In the genomic region with DNA sequence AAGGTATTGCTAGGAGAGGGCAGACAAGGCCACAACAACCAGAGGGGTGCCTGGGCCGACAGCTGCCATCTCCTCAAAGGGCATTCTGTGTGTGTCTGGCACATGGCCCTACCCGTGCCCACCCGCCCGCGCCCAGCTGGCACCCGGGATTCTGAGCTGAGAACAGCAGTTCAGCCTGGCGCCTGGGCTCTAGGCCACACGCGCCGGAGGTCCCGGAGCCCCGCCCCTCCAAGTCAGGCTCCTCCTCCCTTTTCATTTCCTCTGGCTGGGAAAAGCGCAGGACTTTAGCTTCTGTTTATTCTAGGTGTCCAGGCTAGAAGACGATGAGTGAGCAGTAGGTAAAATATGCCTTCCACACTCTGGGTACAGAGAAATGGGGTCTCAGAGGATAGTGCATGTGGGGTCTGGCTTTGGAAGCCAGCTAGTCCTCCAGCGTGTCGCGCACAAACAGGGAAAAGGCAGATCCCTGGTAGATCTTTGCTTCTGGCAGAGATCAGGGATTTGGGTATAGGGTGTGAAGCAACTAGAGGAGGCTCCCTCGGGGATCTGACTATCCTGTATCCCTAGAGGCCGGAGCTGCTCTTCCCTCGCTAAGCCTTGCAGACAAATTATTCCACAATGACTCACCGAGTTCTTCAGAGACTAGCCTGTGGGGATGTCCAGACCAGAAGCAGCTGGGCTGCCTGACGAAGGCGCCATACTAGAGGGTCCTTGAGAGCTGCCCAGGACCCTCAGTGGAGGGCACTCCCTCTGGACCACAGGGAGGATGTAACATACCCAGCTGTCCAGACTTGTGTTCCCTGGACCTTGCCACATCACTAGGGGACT, we compare ENCODE assay signal across 8 mouse cellular contexts. TPM values are rescaled to one million over a fixed set of nuclear protein-coding genes. Genes with fewer than 3 reads are reported as not detected.
DNase-seq lines count a peak whose midpoint lies in the region; TF ChIP-seq lines count a peak whose summit lies in the region.

No protein-coding gene starts in this region.

- no peak for TF ChIP-seq POLR2A in spleen, adult 2 months (IDR thresholded peaks at IDR 0.05; ENCODE audit: low read depth, low read length)

- H3K4me1 ChIP-seq in spleen, adult 2 months (ENCODE audit: control insufficient read depth, insufficient read depth, insufficient read length): no peaks in the 10 kb centered on the region; the same call in 1 of the 2 replicates
- peaks cover 58% of the 10 kb centered on the region for H3K4me1 ChIP-seq in limb, embryonic 10.5 days
- peaks cover 57% of the 10 kb centered on the region for H3K4me1 ChIP-seq in midbrain, embryonic 10.5 days

- H3K9me3 ChIP-seq in limb, embryonic 10.5 days (replicated peaks): no peaks in the 10 kb centered on the region
- H3K9me3 ChIP-seq in midbrain, embryonic 10.5 days (replicated peaks): no peaks in the 10 kb centered on the region

- TF ChIP-seq CTCF in spleen, adult 2 months (IDR thresholded peaks at IDR 0.05; ENCODE audit: extremely low read depth, insufficient read depth, insufficient read length, insufficient replicate concordance): no peak

- no peaks in the 10 kb centered on the region for H3K36me3 ChIP-seq in spleen, adult 2 months (ENCODE audit: control insufficient read depth, insufficient read depth, low read length)
- H3K36me3 ChIP-seq in limb, embryonic 10.5 days: 0 out of 2 replicates have a peak, but pooled peaks cover 3% of the 10 kb centered on the region
- H3K36me3 ChIP-seq in midbrain, embryonic 10.5 days: no peaks in the 10 kb centered on the region

- H3K4me3 ChIP-seq in spleen, adult 2 months (ENCODE audit: extremely low read depth, insufficient read depth, insufficient read length): no peak overlapping the region
- H3K4me3 ChIP-seq in limb, embryonic 10.5 days: peak overlapping the region; percentile 47
- H3K4me3 ChIP-seq in midbrain, embryonic 10.5 days: peak overlapping the region; percentile 45

- peak overlapping the region; percentile 45 for H3K27ac ChIP-seq in spleen, adult 2 months (ENCODE audit: insufficient read depth, low read length)
- H3K27ac ChIP-seq in limb, embryonic 10.5 days: peak overlapping the region; percentile 78
- peak overlapping the region; percentile 69 for H3K27ac ChIP-seq in midbrain, embryonic 10.5 days (replicated peaks)

- WGBS in spleen, adult 2 months: 7% methylated on average over 23 of the region's 23 CpGs
- 6% methylated on average over 23 of the region's 23 CpGs for WGBS in limb, embryonic 10.5 days
- 10% methylated on average over 23 of the region's 23 CpGs for WGBS in midbrain, embryonic 10.5 days

- DNase-seq in spleen, adult 2 months (ENCODE audit: low read depth in 1 of 2, low spot score in 2 of 2): no peak
- DNase-seq in spleen, postnatal 14 days (ENCODE audit: low spot score in 2 of 2): no peak
- peak; percentile 84 to 92 for DNase-seq in cerebellum, postnatal 14 days
- peak; percentile 57 to 67 for DNase-seq in gastrocnemius, adult 8-10 months (ENCODE audit: low spot score in 2 of 2)
- peak; percentile 61 for DNase-seq in induced T-regulatory cell, adult 2 months (ENCODE audit: low read depth)
- DNase-seq in limb, embryonic 10.5 days (ENCODE audit: low spot score): peak; percentile 76
- peak; percentile 66 for DNase-seq in midbrain, embryonic 10.5 days (ENCODE audit: low spot score)
- DNase-seq in thymus, postnatal 36 days: peak; percentile 12 to 23

- H3K27me3 ChIP-seq in spleen, adult 2 months (ENCODE audit: control insufficient read depth, insufficient read depth, low read length): peaks cover 17% of the 10 kb centered on the region
- H3K27me3 ChIP-seq in limb, embryonic 10.5 days (ENCODE audit: low read depth, poor library complexity, severe bottlenecking): peaks cover 7% of the 10 kb centered on the region; the same call in 1 of the 2 replicates
- H3K27me3 ChIP-seq in midbrain, embryonic 10.5 days (ENCODE audit: low read depth, poor library complexity, severe bottlenecking): peaks cover 8% of the 10 kb centered on the region

RNA-seq across cellular contexts. Expression of a gene that starts 2.2 kb away (rescaled TPM):
- 20.4 and 25.1 TPM in 2 replicates for polyA plus RNA-seq in spleen, adult 2 months (2012; rRNA removed)
- total RNA-seq in gastrocnemius, adult 8-10 months (2022): 10 to 100 TPM; 10.7 to 11.1 (median 10.8) TPM
- 50.2 and 50.4 TPM in 2 replicates for polyA plus RNA-seq in limb, embryonic 10.5 days (2016; fragmentation: Nextera tagmentation; extraction: Ambion mirVana)
- polyA plus RNA-seq in midbrain, embryonic 10.5 days (2016; fragmentation: Nextera tagmentation; extraction: Ambion mirVana): 52.4 and 53.7 TPM in 2 replicates

RNA-seq across cellular contexts. Expression of a gene that starts 55.0 kb away (rescaled TPM):
- 23,675 and 41,549 TPM in 2 replicates for polyA plus RNA-seq in spleen, adult 2 months (2012; rRNA removed)
- under 1 TPM in 1 of 4 experiments, not detected in 3; 0.35 TPM for total RNA-seq in gastrocnemius, adult 8-10 months (2022)
- polyA plus RNA-seq in limb, embryonic 10.5 days (2016; fragmentation: Nextera tagmentation; extraction: Ambion mirVana): not detected in 2 replicates
- polyA plus RNA-seq in midbrain, embryonic 10.5 days (2016; fragmentation: Nextera tagmentation; extraction: Ambion mirVana): not detected in 2 replicates

Comparison
In these comparisons a context has a peak if more than half of its experiments do, and no peak if none do; other contexts are left out.
1. DNase-seq: peak in cerebellum, postnatal 14 days (2 of 2), gastrocnemius, adult 8-10 months (2 of 2), induced T-regulatory cell, adult 2 months (single experiment), limb, embryonic 10.5 days (single experiment), midbrain, embryonic 10.5 days (single experiment) and thymus, postnatal 36 days (2 of 2); none in spleen, adult 2 months (0 of 2) and spleen, postnatal 14 days (0 of 2).
2. RNA of a gene that starts 55.0 kb away (polyA plus RNA-seq): 23,675 to 41,549 TPM in spleen, adult 2 months; not detected in limb, embryonic 10.5 days and not detected in midbrain, embryonic 10.5 days; every median in the first group is over 1,000 times any median in the second.
3. Peak in every context shown above with its lines, with median percentiles within 50 percentile points of each other: H3K27ac ChIP-seq.